Mouse (Mus musculus) brain, adult 2 months (tissue): ENCODE results near the gene Hectd1.

Source experiments
- DNase-seq: peaks from one replicate; pipeline ENCODE4 v3.0.0; 2011; ENCODE audit warnings: low read depth, low spot score

Gene Hectd1

GRCm38 (mm10) chr12:51829290-51830076 is at the start of gene Hectd1:
Gene Hectd1, minus strand, starts transcription at chr12:51829536.
- DNase-seq = peak; percentile 91

GRCm38 (mm10) chr12:51871446-51872144 is 42.3 kb upstream of the Hectd1 start:
- no peak for DNase-seq

GRCm38 (mm10) chr12:51869511-51869910 is 40.2 kb upstream of the Hectd1 start:
- DNase-seq = no peak

GRCm38 (mm10) chr12:51867076-51867475 is 37.7 kb upstream of the Hectd1 start:
- no peak for DNase-seq

- DNase-seq = peak; percentile 31
These were observed 37.0 kb upstream of the Hectd1 start for GRCm38 (mm10) chr12:51866226-51866910.

GRCm38 (mm10) chr12:51865790-51866179 is 36.4 kb upstream of the Hectd1 start:
- DNase-seq = peak; percentile 27

- no peak for DNase-seq
These were observed 35.9 kb upstream of the Hectd1 start for GRCm38 (mm10) chr12:51865061-51865789.

- DNase-seq = no peak
These were observed 34.0 kb upstream of the Hectd1 start for GRCm38 (mm10) chr12:51863116-51864002.

GRCm38 (mm10) chr12:51858134-51859028 is 29.0 kb upstream of the Hectd1 start:
- DNase-seq = no peak

GRCm38 (mm10) chr12:51856768-51857295 is 27.5 kb upstream of the Hectd1 start:
- no peak for DNase-seq

GRCm38 (mm10) chr12:51855872-51856271 is 26.5 kb upstream of the Hectd1 start:
- DNase-seq = no peak

GRCm38 (mm10) chr12:51855453-51855852 is 26.1 kb upstream of the Hectd1 start:
- no peak for DNase-seq

GRCm38 (mm10) chr12:51851617-51852016 is 22.3 kb upstream of the Hectd1 start:
- no peak for DNase-seq

GRCm38 (mm10) chr12:51851155-51851554 is 21.8 kb upstream of the Hectd1 start:
- no peak for DNase-seq

- no peak for DNase-seq
These were observed 21.0 kb upstream of the Hectd1 start for GRCm38 (mm10) chr12:51850339-51850738.

- no peak for DNase-seq
These were observed 20.6 kb upstream of the Hectd1 start for GRCm38 (mm10) chr12:51849902-51850301.

GRCm38 (mm10) chr12:51847953-51848680 is 18.8 kb upstream of the Hectd1 start:
- DNase-seq = no peak

- no peak for DNase-seq
These were observed 15.9 kb upstream of the Hectd1 start for GRCm38 (mm10) chr12:51845261-51845660.

- peak; percentile 94 for DNase-seq
These were observed 15.5 kb upstream of the Hectd1 start for GRCm38 (mm10) chr12:51844771-51845256.
